Comparison of ENCODE assay signal across 8 mouse cellular contexts in genomic region chrX:169881253-169882219, GRCm38 (mm10).
DNase-seq lines count a peak whose midpoint lies in the region; ATAC-seq lines count a peak whose summit lies in the region.
"Had no signal": no experiment of that assay in that cellular context is flagged by ENCODE, and none has a peak within 500 bp of the region (broad histone marks: within the 10 kb centered on the region; RNA-seq: fewer than 3 reads in every experiment).

No protein-coding gene starts in this region.

- no peaks in the 10 kb centered on the region for H3K9me3 ChIP-seq in forebrain, embryonic 12.5 days
- no peaks in the 10 kb centered on the region for H3K9me3 ChIP-seq in intestine, embryonic 15.5 days
- H3K9me3 ChIP-seq: megakaryocyte, embryonic 14.5 days had no signal

- H3K4me3 ChIP-seq in forebrain, embryonic 12.5 days (replicated peaks) = peak overlapping the region; percentile 56
- H3K4me3 ChIP-seq in intestine, embryonic 15.5 days (replicated peaks) = peak overlapping the region; percentile 52

- H3K9ac ChIP-seq in forebrain, embryonic 12.5 days = peak overlapping the region; percentile 69
- no peak overlapping the region for H3K9ac ChIP-seq in intestine, embryonic 15.5 days

- H3K27ac ChIP-seq in forebrain, embryonic 12.5 days = peak overlapping the region; percentile 84
- H3K27ac ChIP-seq in intestine, embryonic 15.5 days = peak overlapping the region; percentile 60; the same call in 1 of the 2 replicates

- peaks cover 15% of the 10 kb centered on the region; the same call in 1 of the 2 replicates for H3K4me1 ChIP-seq in forebrain, embryonic 12.5 days
- no peaks in the 10 kb centered on the region for H3K4me1 ChIP-seq in intestine, embryonic 15.5 days (replicated peaks)

- no peaks in the 10 kb centered on the region for H3K36me3 ChIP-seq in forebrain, embryonic 12.5 days (replicated peaks)
- H3K36me3 ChIP-seq in intestine, embryonic 15.5 days = no peaks in the 10 kb centered on the region

- 24% methylated on average over 10 of the region's 10 CpGs for WGBS in forebrain, embryonic 12.5 days
- WGBS in intestine, embryonic 15.5 days = 51% methylated on average over 10 of the region's 10 CpGs

- peak; percentile 61 for DNase-seq in retina, postnatal 1 day
- no peak for DNase-seq in retina, embryonic 14.5 days (ENCODE audit: low spot score)
- DNase-seq in skeletal muscle tissue, adult 2 months (ENCODE audit: low read depth, low spot score) = peak; percentile 38
- no peak for DNase-seq in spleen, adult 12 weeks (ENCODE audit: low spot score)
- no peak for DNase-seq in adrenal gland, postnatal 36 days

- H3K4me2 ChIP-seq in forebrain, embryonic 12.5 days = peak overlapping the region; percentile 56
- peak overlapping the region; percentile 65 for H3K4me2 ChIP-seq in intestine, embryonic 15.5 days (replicated peaks)

- peak; percentile 30; the same call in 1 of the 2 replicates for ATAC-seq in forebrain, embryonic 12.5 days (ENCODE audit: low FRiP score)
- no peak for ATAC-seq in intestine, embryonic 15.5 days

- peaks cover 26% of the 10 kb centered on the region for H3K27me3 ChIP-seq in forebrain, embryonic 12.5 days
- H3K27me3 ChIP-seq in intestine, embryonic 15.5 days (replicated peaks) = peaks cover 3% of the 10 kb centered on the region; the same call in 1 of the 2 replicates

Comparison
In these comparisons a context has a peak if more than half of its experiments do, and no peak if none do; other contexts are left out.
1. DNase-seq: peak in retina, postnatal 1 day (single experiment) and skeletal muscle tissue, adult 2 months (single experiment); none in retina, embryonic 14.5 days (single experiment), spleen, adult 12 weeks (single experiment) and adrenal gland, postnatal 36 days (0 of 2).